Mouse (Mus musculus): ENCODE measurements around the gene Rab21. TPM values are rescaled to one million over a fixed set of nuclear protein-coding genes. Genes with fewer than 3 reads are reported as not detected.

The Rab21 gene
- polyA plus RNA-seq, 1 experiment from 2014 or later: 15.4 TPM

- H3K4me2 ChIP-seq (ENCODE audit: low read depth, low read length): no peak overlapping the region
- 92% methylated on average over 4 of the region's 4 CpGs for WGBS
- no peak overlapping the region for H3K9ac ChIP-seq (replicated peaks; ENCODE audit: low read depth, low read length)
- no peaks in the 10 kb centered on the region for H3K27me3 ChIP-seq (ENCODE audit: control insufficient read depth, insufficient read depth, low read length)
- H3K4me3 ChIP-seq (ENCODE audit: low read depth, low read length): no peak overlapping the region
- H3K36me3 ChIP-seq (ENCODE audit: control insufficient read depth, insufficient read depth, low read length): peaks cover 27% of the 10 kb centered on the region
- no peaks in the 10 kb centered on the region for H3K4me1 ChIP-seq (ENCODE audit: control insufficient read depth, insufficient read depth, low read length)
- no peak for ATAC-seq (ENCODE audit: low read depth)
- no peak overlapping the region for H3K27ac ChIP-seq (ENCODE audit: low read depth, low read length)
- H3K9me3 ChIP-seq (ENCODE audit: control insufficient read depth, low read length): no peaks in the 10 kb centered on the region
These were observed 16.7 kb downstream of the Rab21 start for GRCm38 (mm10) chr10:115298683-115299082.

- ATAC-seq (ENCODE audit: low read depth): no peak
- Histone ChIP-seq H3K4me2 (ENCODE audit: low read depth, low read length) (no peak overlapping the region), H3K9me3 (ENCODE audit: control insufficient read depth, low read length) (no peaks in the 10 kb centered on the region), H3K4me1 (ENCODE audit: control insufficient read depth, insufficient read depth, low read length) (no peaks in the 10 kb centered on the region), H3K36me3 (ENCODE audit: control insufficient read depth, insufficient read depth, low read length) (peaks cover 30% of the 10 kb centered on the region), H3K27ac (ENCODE audit: low read depth, low read length) (no peak overlapping the region), H3K9ac (replicated peaks; ENCODE audit: low read depth, low read length) (no peak overlapping the region), H3K4me3 (ENCODE audit: low read depth, low read length) (no peak overlapping the region), H3K27me3 (ENCODE audit: control insufficient read depth, insufficient read depth, low read length) (no peaks in the 10 kb centered on the region)
- 93% methylated on average over 5 of the region's 5 CpGs for WGBS
These were observed 17.8 kb downstream of the Rab21 start for GRCm38 (mm10) chr10:115297582-115297981.

- H3K4me1 ChIP-seq (ENCODE audit: control insufficient read depth, insufficient read depth, low read length): no peaks in the 10 kb centered on the region
- no peak for ATAC-seq (ENCODE audit: low read depth)
- no peak overlapping the region for H3K4me2 ChIP-seq (ENCODE audit: low read depth, low read length)
- H3K4me3 ChIP-seq (ENCODE audit: low read depth, low read length): no peak overlapping the region
- no peak overlapping the region for H3K27ac ChIP-seq (ENCODE audit: low read depth, low read length)
- H3K9ac ChIP-seq (replicated peaks; ENCODE audit: low read depth, low read length): no peak overlapping the region
- H3K9me3 ChIP-seq (ENCODE audit: control insufficient read depth, low read length): no peaks in the 10 kb centered on the region
- WGBS: 89% methylated on average over 9 of the region's 9 CpGs
- peaks cover 33% of the 10 kb centered on the region for H3K36me3 ChIP-seq (ENCODE audit: control insufficient read depth, insufficient read depth, low read length)
- H3K27me3 ChIP-seq (ENCODE audit: control insufficient read depth, insufficient read depth, low read length): no peaks in the 10 kb centered on the region
These were observed 18.9 kb downstream of the Rab21 start for GRCm38 (mm10) chr10:115296401-115296935.

GRCm38 (mm10) chr10:115295162-115295561, 20.2 kb downstream of the Rab21 start:
- Histone ChIP-seq H3K36me3 (ENCODE audit: control insufficient read depth, insufficient read depth, low read length) (peaks cover 28% of the 10 kb centered on the region), H3K4me2 (ENCODE audit: low read depth, low read length) (no peak overlapping the region), H3K9ac (replicated peaks; ENCODE audit: low read depth, low read length) (no peak overlapping the region), H3K4me3 (ENCODE audit: low read depth, low read length) (no peak overlapping the region), H3K9me3 (ENCODE audit: control insufficient read depth, low read length) (no peaks in the 10 kb centered on the region), H3K27me3 (ENCODE audit: control insufficient read depth, insufficient read depth, low read length) (no peaks in the 10 kb centered on the region), H3K27ac (ENCODE audit: low read depth, low read length) (no peak overlapping the region), H3K4me1 (ENCODE audit: control insufficient read depth, insufficient read depth, low read length) (no peaks in the 10 kb centered on the region)
- WGBS: 92% methylated on average over 3 of the region's 3 CpGs
- ATAC-seq (ENCODE audit: low read depth): no peak

GRCm38 (mm10) chr10:115294715-115295114, 20.7 kb downstream of the Rab21 start:
- Histone ChIP-seq H3K9ac (replicated peaks; ENCODE audit: low read depth, low read length) (no peak overlapping the region), H3K4me3 (ENCODE audit: low read depth, low read length) (no peak overlapping the region), H3K4me1 (ENCODE audit: control insufficient read depth, insufficient read depth, low read length) (no peaks in the 10 kb centered on the region), H3K27ac (ENCODE audit: low read depth, low read length) (no peak overlapping the region), H3K36me3 (ENCODE audit: control insufficient read depth, insufficient read depth, low read length) (peaks cover 30% of the 10 kb centered on the region), H3K4me2 (ENCODE audit: low read depth, low read length) (no peak overlapping the region), H3K27me3 (ENCODE audit: control insufficient read depth, insufficient read depth, low read length) (no peaks in the 10 kb centered on the region), H3K9me3 (ENCODE audit: control insufficient read depth, low read length) (no peaks in the 10 kb centered on the region)
- no peak for ATAC-seq (ENCODE audit: low read depth)
- 82% methylated on average over 7 of the region's 7 CpGs for WGBS

GRCm38 (mm10) chr10:115293946-115294345, 21.4 kb downstream of the Rab21 start:
- Histone ChIP-seq H3K4me1 (ENCODE audit: control insufficient read depth, insufficient read depth, low read length) (no peaks in the 10 kb centered on the region), H3K9ac (replicated peaks; ENCODE audit: low read depth, low read length) (no peak overlapping the region), H3K4me2 (ENCODE audit: low read depth, low read length) (no peak overlapping the region), H3K4me3 (ENCODE audit: low read depth, low read length) (no peak overlapping the region), H3K9me3 (ENCODE audit: control insufficient read depth, low read length) (no peaks in the 10 kb centered on the region), H3K27me3 (ENCODE audit: control insufficient read depth, insufficient read depth, low read length) (no peaks in the 10 kb centered on the region), H3K27ac (ENCODE audit: low read depth, low read length) (no peak overlapping the region), H3K36me3 (ENCODE audit: control insufficient read depth, insufficient read depth, low read length) (peaks cover 34% of the 10 kb centered on the region)
- ATAC-seq (ENCODE audit: low read depth): no peak
- 88% methylated on average over 7 of the region's 7 CpGs for WGBS

GRCm38 (mm10) chr10:115290671-115291070, 24.7 kb downstream of the Rab21 start:
- no peak overlapping the region for H3K4me2 ChIP-seq (ENCODE audit: low read depth, low read length)

GRCm38 (mm10) chr10:115288856-115289255, 26.5 kb downstream of the Rab21 start:
- no peak for ATAC-seq (ENCODE audit: low read depth)
- Histone ChIP-seq H3K4me2 (ENCODE audit: low read depth, low read length) (no peak overlapping the region), H3K27me3 (ENCODE audit: control insufficient read depth, insufficient read depth, low read length) (no peaks in the 10 kb centered on the region), H3K4me1 (ENCODE audit: control insufficient read depth, insufficient read depth, low read length) (no peaks in the 10 kb centered on the region), H3K9ac (replicated peaks; ENCODE audit: low read depth, low read length) (no peak overlapping the region), H3K9me3 (ENCODE audit: control insufficient read depth, low read length) (no peaks in the 10 kb centered on the region), H3K4me3 (ENCODE audit: low read depth, low read length) (no peak overlapping the region), H3K36me3 (ENCODE audit: control insufficient read depth, insufficient read depth, low read length) (peaks cover 36% of the 10 kb centered on the region), H3K27ac (ENCODE audit: low read depth, low read length) (no peak overlapping the region)
- WGBS: 95% methylated on average over 8 of the region's 8 CpGs

More at GRCm38 (mm10) chr10:115290671-115291070, 24.7 kb downstream of the Rab21 start:
- no peaks in the 10 kb centered on the region for H3K4me1 ChIP-seq (ENCODE audit: control insufficient read depth, insufficient read depth, low read length)
- ATAC-seq (ENCODE audit: low read depth): no peak
- H3K27ac ChIP-seq (ENCODE audit: low read depth, low read length): no peak overlapping the region
- H3K36me3 ChIP-seq (ENCODE audit: control insufficient read depth, insufficient read depth, low read length): peaks cover 46% of the 10 kb centered on the region
- H3K9me3 ChIP-seq (ENCODE audit: control insufficient read depth, low read length): no peaks in the 10 kb centered on the region
- 92% methylated on average over 9 of the region's 9 CpGs for WGBS
- H3K4me3 ChIP-seq (ENCODE audit: low read depth, low read length): no peak overlapping the region
- no peaks in the 10 kb centered on the region for H3K27me3 ChIP-seq (ENCODE audit: control insufficient read depth, insufficient read depth, low read length)
- no peak overlapping the region for H3K9ac ChIP-seq (replicated peaks; ENCODE audit: low read depth, low read length)

- no peak for ATAC-seq (ENCODE audit: low read depth)
- Histone ChIP-seq H3K4me1 (ENCODE audit: control insufficient read depth, insufficient read depth, low read length) (no peaks in the 10 kb centered on the region), H3K4me3 (ENCODE audit: low read depth, low read length) (no peak overlapping the region), H3K27me3 (ENCODE audit: control insufficient read depth, insufficient read depth, low read length) (no peaks in the 10 kb centered on the region), H3K4me2 (ENCODE audit: low read depth, low read length) (no peak overlapping the region), H3K9ac (replicated peaks; ENCODE audit: low read depth, low read length) (no peak overlapping the region), H3K36me3 (ENCODE audit: control insufficient read depth, insufficient read depth, low read length) (peaks cover 13% of the 10 kb centered on the region), H3K27ac (ENCODE audit: low read depth, low read length) (no peak overlapping the region), H3K9me3 (ENCODE audit: control insufficient read depth, low read length) (no peaks in the 10 kb centered on the region)
- WGBS: 81% methylated on average over 10 of the region's 10 CpGs
These were observed 31.2 kb downstream of the Rab21 start for GRCm38 (mm10) chr10:115284170-115284569.

Measured in neural tube, embryonic 14.5 days (tissue).